14 mouse cellular contexts compared by ENCODE assay signal in the genomic region with DNA sequence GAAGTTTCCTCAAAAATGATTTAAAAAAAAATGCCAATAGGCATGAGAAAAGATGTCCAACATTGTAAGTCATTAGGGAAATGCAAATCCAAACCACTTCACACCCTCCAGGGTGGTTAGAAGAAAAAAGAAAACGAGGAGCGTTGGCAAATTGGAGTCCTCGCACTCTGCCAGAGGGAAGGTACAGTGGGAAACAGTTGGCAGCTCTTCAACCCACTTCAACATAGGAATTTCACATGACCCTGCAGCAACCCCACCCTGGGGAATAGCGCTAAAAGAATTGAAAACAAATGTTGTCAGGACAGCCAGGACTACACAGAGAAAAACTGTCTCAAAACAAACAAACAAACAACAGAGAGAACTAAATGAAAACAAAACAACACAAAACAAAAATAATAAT. TPM values are rescaled to one million over a fixed set of nuclear protein-coding genes. Genes with fewer than 3 reads are reported as not detected.
A peak's percentile ranks its signal among the peaks of the same experiment; 100 is the strongest.
DNase-seq lines count a peak whose midpoint lies in the region; ATAC-seq lines count a peak whose summit lies in the region.
"Had no signal": no experiment of that assay in that cellular context is flagged by ENCODE, and none has a peak within 500 bp of the region (broad histone marks: within the 10 kb centered on the region; RNA-seq: fewer than 3 reads in every experiment).

No protein-coding gene starts in this region.

- WGBS in heart, embryonic 14.5 days: 26% methylated on average over 4 of the region's 4 CpGs
- WGBS in limb, embryonic 13.5 days: 37% methylated on average over 4 of the region's 4 CpGs
- WGBS in limb, embryonic 10.5 days: 73% methylated on average over 4 of the region's 4 CpGs
- 28% methylated on average over 4 of the region's 4 CpGs for WGBS in embryonic facial prominence, embryonic 14.5 days

- H3K4me2 ChIP-seq in heart, embryonic 14.5 days (ENCODE audit: low read length): peak overlapping the region; percentile 13; the same call in 1 of the 2 replicates
- H3K4me2 ChIP-seq in limb, embryonic 13.5 days (replicated peaks): no peak overlapping the region
- H3K4me2 ChIP-seq in embryonic facial prominence, embryonic 14.5 days (ENCODE audit: low read depth, low read length): no peak overlapping the region

- H3K9me3 ChIP-seq in heart, embryonic 14.5 days (ENCODE audit: control insufficient read depth, low read length): no peaks in the 10 kb centered on the region
- H3K9me3 ChIP-seq in limb, embryonic 13.5 days: peaks cover 4% of the 10 kb centered on the region
- H3K9me3 ChIP-seq in limb, embryonic 10.5 days (replicated peaks): no peaks in the 10 kb centered on the region
- H3K9me3 ChIP-seq in embryonic facial prominence, embryonic 14.5 days (ENCODE audit: control insufficient read depth, low read length): no peaks in the 10 kb centered on the region

- no peaks in the 10 kb centered on the region for H3K27me3 ChIP-seq in heart, embryonic 14.5 days (ENCODE audit: control insufficient read depth, insufficient read depth, low read length)
- H3K27me3 ChIP-seq in limb, embryonic 13.5 days: no peaks in the 10 kb centered on the region
- no peaks in the 10 kb centered on the region for H3K27me3 ChIP-seq in limb, embryonic 10.5 days (ENCODE audit: low read depth, poor library complexity, severe bottlenecking)
- H3K27me3 ChIP-seq in embryonic facial prominence, embryonic 14.5 days (replicated peaks; ENCODE audit: control insufficient read depth, insufficient read depth, low read length): no peaks in the 10 kb centered on the region
- H3K27me3 ChIP-seq: megakaryocyte, embryonic 14.5 days had no signal

- H3K4me1 ChIP-seq in heart, embryonic 14.5 days (ENCODE audit: control insufficient read depth in 2 of 2, insufficient read depth in 2 of 2, low read length in 2 of 2): peaks cover 3 to 19% of the 10 kb centered on the region in 2 experiments; a peak in 3 of 4 replicates
- H3K4me1 ChIP-seq in limb, embryonic 13.5 days: peaks cover 21% of the 10 kb centered on the region
- peaks cover 8% of the 10 kb centered on the region; the same call in 1 of the 2 replicates for H3K4me1 ChIP-seq in limb, embryonic 10.5 days
- H3K4me1 ChIP-seq in embryonic facial prominence, embryonic 14.5 days (ENCODE audit: control insufficient read depth, insufficient read depth, low read length): peaks cover 12% of the 10 kb centered on the region

- ATAC-seq in heart, embryonic 14.5 days (ENCODE audit: insufficient number of reproducible peaks, insufficient read depth, low FRiP score, low read depth): 0 out of 2 replicates have a peak, but pooled peaks have one; percentile 50
- ATAC-seq in limb, embryonic 13.5 days (ENCODE audit: low FRiP score, low read depth): 0 out of 2 replicates have a peak, but pooled peaks have one; percentile 64
- peak; percentile 22; the same call in 1 of the 2 replicates for ATAC-seq in embryonic facial prominence, embryonic 14.5 days (ENCODE audit: low read depth)
- ATAC-seq: inflammation-experienced regulatory T-cells, adult 6 months had no signal

- H3K4me3 ChIP-seq in heart, embryonic 14.5 days (ENCODE audit: control insufficient read depth in 1 of 2, insufficient read depth in 1 of 2, low read depth in 1 of 2, low read length in 2 of 2): no peak overlapping the region
- no peak overlapping the region for H3K4me3 ChIP-seq in limb, embryonic 13.5 days
- no peak overlapping the region for H3K4me3 ChIP-seq in limb, embryonic 10.5 days
- H3K4me3 ChIP-seq in embryonic facial prominence, embryonic 14.5 days (ENCODE audit: low read depth, low read length): no peak overlapping the region
- H3K4me3 ChIP-seq: erythroblast, embryonic 14.5 days; megakaryocyte, embryonic 14.5 days had no signal

- DNase-seq in adrenal gland, postnatal 10 days: peak; percentile 56
- DNase-seq in adrenal gland, adult 8-10 months: no peak
- no peak for DNase-seq in heart, adult 8-10 months (ENCODE audit: low spot score)
- DNase-seq in limb, embryonic 10.5 days (ENCODE audit: low spot score): no peak
- DNase-seq in embryonic facial prominence, embryonic 14.5 days (ENCODE audit: low spot score): peak; percentile 88
- no peak for DNase-seq in layer of hippocampus, adult 9-10 months (ENCODE audit: low spot score)
- DNase-seq: cerebellum, adult 18-20 months; kidney, postnatal 14 days; spleen, adult 18-20 months had no signal

- H3K27ac ChIP-seq in heart, embryonic 14.5 days (replicated peaks in 1 of 2; ENCODE audit: control insufficient read depth in 1 of 2, insufficient read depth in 1 of 2, low read depth in 2 of 2, low read length in 2 of 2): peak overlapping the region in 1 of 2 experiments; percentile 59; a peak in 2 of 4 replicates
- H3K27ac ChIP-seq in limb, embryonic 13.5 days: peak overlapping the region; percentile 16; the same call in 1 of the 2 replicates
- H3K27ac ChIP-seq in limb, embryonic 10.5 days: no peak overlapping the region
- H3K27ac ChIP-seq in embryonic facial prominence, embryonic 14.5 days (replicated peaks; ENCODE audit: low read depth, low read length): peak overlapping the region; percentile 18; the same call in 1 of the 2 replicates

- no peaks in the 10 kb centered on the region for H3K36me3 ChIP-seq in heart, embryonic 14.5 days (ENCODE audit: control insufficient read depth, insufficient read depth, low read length)
- peaks cover 6% of the 10 kb centered on the region; the same call in 1 of the 2 replicates for H3K36me3 ChIP-seq in limb, embryonic 13.5 days
- peaks cover 14% of the 10 kb centered on the region for H3K36me3 ChIP-seq in limb, embryonic 10.5 days
- no peaks in the 10 kb centered on the region for H3K36me3 ChIP-seq in embryonic facial prominence, embryonic 14.5 days (ENCODE audit: control insufficient read depth, insufficient read depth, low read length)

- H3K9ac ChIP-seq in heart, embryonic 14.5 days (ENCODE audit: low read length): no peak overlapping the region
- no peak overlapping the region for H3K9ac ChIP-seq in limb, embryonic 13.5 days
- H3K9ac ChIP-seq in embryonic facial prominence, embryonic 14.5 days (ENCODE audit: low read depth, low read length): no peak overlapping the region

RNA-seq across cellular contexts. Expression of a gene that starts 32.8 kb away (rescaled TPM):
- 10 to 100 TPM; 28.3 to 40.3 TPM for total RNA-seq in adrenal gland, postnatal 10 days (2021)
- 10 to 100 TPM in 3 of 4 experiments, 1 to 10 TPM in 1; 9.5 to 13.2 (median 12.1) TPM for total RNA-seq in adrenal gland, adult 8-10 months (2022)
- polyA plus RNA-seq in heart, embryonic 14.5 days (2014; fragmentation: Nextera tagmentation; extraction: Ambion mirVana): 16.0 and 16.8 TPM in 2 replicates
- 10 to 100 TPM; 69.0 to 82.6 (median 74.0) TPM for total RNA-seq in heart, adult 8-10 months (2022)
- polyA plus RNA-seq in limb, embryonic 13.5 days (2015; fragmentation: Nextera tagmentation; extraction: Ambion mirVana): 39.4 and 40.5 TPM in 2 replicates
- 31.6 and 37.1 TPM in 2 replicates for polyA plus RNA-seq in limb, embryonic 10.5 days (2016; fragmentation: Nextera tagmentation; extraction: Ambion mirVana)
- polyA plus RNA-seq in embryonic facial prominence, embryonic 14.5 days (2014; fragmentation: Nextera tagmentation; extraction: Ambion mirVana): 20.6 and 21.2 TPM in 2 replicates

RNA-seq across cellular contexts. Expression of a gene that starts 41.6 kb away (rescaled TPM):
- 10 to 100 TPM; 78.7 to 84.8 TPM for total RNA-seq in adrenal gland, postnatal 10 days (2021)
- total RNA-seq in adrenal gland, adult 8-10 months (2022): 100 to 1,000 TPM in 1 of 4 experiments, 10 to 100 TPM in 3; 76.5 to 101 (median 86.8) TPM
- 143 and 147 TPM in 2 replicates for polyA plus RNA-seq in heart, embryonic 14.5 days (2014; fragmentation: Nextera tagmentation; extraction: Ambion mirVana)
- total RNA-seq in heart, adult 8-10 months (2022): 100 to 1,000 TPM in 1 of 4 experiments, 10 to 100 TPM in 3; 88.4 to 102 (median 91.0) TPM
- 175 and 178 TPM in 2 replicates for polyA plus RNA-seq in limb, embryonic 13.5 days (2015; fragmentation: Nextera tagmentation; extraction: Ambion mirVana)
- 229 and 240 TPM in 2 replicates for polyA plus RNA-seq in limb, embryonic 10.5 days (2016; fragmentation: Nextera tagmentation; extraction: Ambion mirVana)
- 154 and 160 TPM in 2 replicates for polyA plus RNA-seq in embryonic facial prominence, embryonic 14.5 days (2014; fragmentation: Nextera tagmentation; extraction: Ambion mirVana)

Comparison
In these comparisons a context has a peak if more than half of its experiments do, and no peak if none do; other contexts are left out.
1. DNase-seq: peak in adrenal gland, postnatal 10 days (single experiment) and embryonic facial prominence, embryonic 14.5 days (single experiment); none in adrenal gland, adult 8-10 months (single experiment), heart, adult 8-10 months (single experiment), limb, embryonic 10.5 days (single experiment) and layer of hippocampus, adult 9-10 months (single experiment).
2. Peak in every context shown above with its lines, with median percentiles within 50 percentile points of each other: ATAC-seq.